Mouse (Mus musculus) small intestine, adult 2 months (tissue): ENCODE data around the gene Hsd17b1.

Experiments used
- CTCF ChIP-seq: fragments of 200-500 bp; IDR thresholded peaks from 2 replicates; pipeline ENCODE4 v1.5.1; 2012; ENCODE audit warnings: low read depth, mild to moderate bottlenecking, control low read depth, inconsistent platforms, low read length, moderate library complexity, mixed read lengths; ENCODE audit not compliant: insufficient replicate concordance, insufficient read length; ENCODE audit errors: extremely low read depth
- POLR2A ChIP-seq: fragments of 200-500 bp; IDR thresholded peaks from 2 replicates; pipeline ENCODE4 v1.6.1; 2012; ENCODE audit warnings: low read depth, mild to moderate bottlenecking, control low read depth, inconsistent platforms, low read length, moderate library complexity

DNA sequence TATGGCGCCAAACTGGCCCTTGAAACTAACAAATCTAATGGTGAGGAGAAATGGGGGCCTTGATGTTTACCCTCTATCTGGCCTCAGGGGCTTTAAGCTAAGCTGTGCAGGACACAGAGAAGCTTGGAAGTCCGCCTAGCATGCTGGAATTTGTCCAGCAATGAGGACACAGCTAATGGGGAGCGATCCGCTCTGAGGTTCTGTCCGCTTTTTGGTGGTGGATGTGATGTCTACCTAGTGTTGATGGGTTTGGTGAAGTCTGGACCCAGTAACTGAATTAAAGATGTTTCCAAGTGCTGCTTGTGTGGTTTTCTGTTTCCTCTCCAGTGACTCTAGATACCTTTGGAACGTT lies 8.1 kb downstream of the Hsd17b1 start:
- no peak for TF ChIP-seq CTCF
- TF ChIP-seq POLR2A: no peak
